Mouse (Mus musculus): ENCODE measurements around the gene Flcn.

- TF ChIP-seq POLR2A (IDR thresholded peaks at IDR 0.05; ENCODE audit: control insufficient read depth, low read depth, low read length) (peak; percentile 93), CTCF (IDR thresholded peaks at IDR 0.05; ENCODE audit: control insufficient read depth, insufficient read depth, insufficient replicate concordance, low read depth, low read length) (no peak)
Observed at GRCm38 (mm10) chr11:59809670-59810474, at the start of gene Flcn.
